Mouse (Mus musculus) heart, adult 2 months (tissue): ENCODE measurements at regions not wholly inside any gene's neighbourhood (a gene's known extent, or its start where the extent isn't known, plus 50 kb on each side); places are given as distances from the start of the nearest gene placed in this dataset.
"Not testable (repeated sequence)": the region's sequence is repeated elsewhere in the genome, so short reads cannot be mapped to it uniquely, and the experiment has no call there.

ENCODE experiments used
- CTCF ChIP-seq: fragments of 200-600 bp; IDR thresholded peaks from 2 replicates; pipeline ENCODE4 v1.8.1; 2022; ENCODE audit warnings: antibody characterized with exemption, mild to moderate bottlenecking, moderate library complexity
- EP300 ChIP-seq: fragments of 200-500 bp; IDR thresholded peaks from 2 replicates; pipeline ENCODE4 v1.6.1; 2011; ENCODE audit warnings: low read depth, low read length, control low read depth; ENCODE audit not compliant: insufficient read depth
- POLR2A ChIP-seq: fragments of 200-500 bp; IDR thresholded peaks from 2 replicates; pipeline ENCODE4 v1.6.1; 2011; ENCODE audit warnings: mild to moderate bottlenecking, low read depth, low read length, control low read depth; ENCODE audit not compliant: insufficient read depth

DNA sequence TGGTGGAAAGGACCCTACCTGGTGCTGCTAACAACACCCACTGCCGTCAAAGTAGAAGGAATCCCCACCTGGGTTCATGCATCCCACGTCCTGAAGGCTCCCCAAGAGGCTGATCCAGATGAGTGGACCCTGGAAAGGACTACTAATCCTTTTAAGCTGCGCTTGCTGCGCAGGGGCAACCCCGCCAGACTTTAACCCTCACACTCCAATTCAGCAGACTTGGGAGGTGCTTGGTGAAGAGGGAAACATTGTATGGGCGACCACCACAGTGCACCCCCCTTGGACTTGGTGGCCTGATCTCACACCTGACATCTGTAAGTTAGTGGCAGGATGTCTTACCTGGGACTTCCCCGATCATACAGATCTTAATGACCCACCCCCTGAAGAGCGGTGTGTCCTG is 231.9 kb upstream of the Ywhaq start:
- not testable (repeated sequence) for TF ChIP-seq POLR2A, CTCF, EP300
